Mouse (Mus musculus) heart, adult 9 months (tissue): ENCODE measurements around the gene 2310007B03Rik.
A peak's percentile ranks its signal among the peaks of the same experiment; 100 is the strongest.
"Not testable (repeated sequence)": the region's sequence is repeated elsewhere in the genome, so short reads cannot be mapped to it uniquely, and the experiment has no call there.

Experiments
- DNase-seq, 2 experiments: peaks; one replicate each; pipeline ENCODE4 v3.0.0; 2022; ENCODE audit warnings: low spot score in 2 of 2

The 2310007B03Rik gene

GRCm38 (mm10) chr1:93160501-93161133, at the start of gene 2310007B03Rik:
TSS of gene 2310007B03Rik (minus strand) at chr1:93160948.
- DNase-seq, result no peak

GRCm38 (mm10) chr1:93210213-93210641, 49.5 kb upstream of the 2310007B03Rik start:
- DNase-seq, result peak; percentile 83

- DNase-seq, result peak in 1 of 2 experiments; percentile 25
These were observed 46.9 kb upstream of the 2310007B03Rik start for GRCm38 (mm10) chr1:93207536-93208064.

GRCm38 (mm10) chr1:93206277-93206970, 45.7 kb upstream of the 2310007B03Rik start:
- DNase-seq, result no peak

- no peak for DNase-seq
These were observed 37.2 kb upstream of the 2310007B03Rik start for GRCm38 (mm10) chr1:93197916-93198315.

- DNase-seq, result not testable (repeated sequence)
These were observed 36.7 kb upstream of the 2310007B03Rik start for GRCm38 (mm10) chr1:93197454-93197853.

GRCm38 (mm10) chr1:93194961-93195360, 34.2 kb upstream of the 2310007B03Rik start:
- no peak for DNase-seq

- DNase-seq, result no peak
These were observed 30.1 kb upstream of the 2310007B03Rik start for GRCm38 (mm10) chr1:93190726-93191305.

GRCm38 (mm10) chr1:93184071-93184828, 23.5 kb upstream of the 2310007B03Rik start:
- no peak for DNase-seq

- DNase-seq, result no peak
These were observed 21.5 kb upstream of the 2310007B03Rik start for GRCm38 (mm10) chr1:93182281-93182680.

GRCm38 (mm10) chr1:93176525-93177332, 16.0 kb upstream of the 2310007B03Rik start:
- DNase-seq, result peak; percentile 56 to 72

GRCm38 (mm10) chr1:93175849-93176248, 15.1 kb upstream of the 2310007B03Rik start:
- DNase-seq, result no peak

GRCm38 (mm10) chr1:93174399-93174798, 13.7 kb upstream of the 2310007B03Rik start:
- DNase-seq, result peak; percentile 41 to 69

- DNase-seq, result no peak
These were observed 12.9 kb upstream of the 2310007B03Rik start for GRCm38 (mm10) chr1:93173665-93174064.

- no peak for DNase-seq
These were observed 7.6 kb upstream of the 2310007B03Rik start, which contains the start of gene Crocc2 for GRCm38 (mm10) chr1:93168295-93168775. TSS of gene Crocc2 (plus strand) at chr1:93168725.

GRCm38 (mm10) chr1:93166346-93167079, 5.8 kb upstream of the 2310007B03Rik start:
- no peak for DNase-seq

GRCm38 (mm10) chr1:93165447-93165846, 4.7 kb upstream of the 2310007B03Rik start:
- no peak for DNase-seq

GRCm38 (mm10) chr1:93162588-93162987, 1.8 kb upstream of the 2310007B03Rik start:
- no peak for DNase-seq

GRCm38 (mm10) chr1:93161921-93162320, 1.2 kb upstream of the 2310007B03Rik start:
- no peak for DNase-seq

GRCm38 (mm10) chr1:93161350-93161749, 602 bp upstream of the 2310007B03Rik start:
- no peak for DNase-seq
